Mouse (Mus musculus): ENCODE measurements at regions not wholly inside any gene's neighbourhood (a gene's known extent, or its start where the extent isn't known, plus 50 kb on each side); places are given as distances from the start of the nearest gene placed in this dataset.

- Histone ChIP-seq H3K9ac (ENCODE audit: low read length) (no peak overlapping the region), H3K9me3 (ENCODE audit: control insufficient read depth, low read length) (no peaks in the 10 kb centered on the region), H3K27ac (ENCODE audit: low read depth, low read length) (no peak overlapping the region), H3K4me1 (ENCODE audit: control insufficient read depth, insufficient read depth, low read length) (no peaks in the 10 kb centered on the region), H3K27me3 (ENCODE audit: control insufficient read depth, insufficient read depth, low read length) (no peaks in the 10 kb centered on the region), H3K4me2 (ENCODE audit: low read depth) (no peak overlapping the region), H3K36me3 (ENCODE audit: control insufficient read depth, insufficient read depth, low read length) (no peaks in the 10 kb centered on the region), H3K4me3 (ENCODE audit: low read depth, low read length) (no peak overlapping the region)
- 71% methylated on average over 5 of the region's 5 CpGs for WGBS
- peak; percentile 41; the same call in 1 of the 2 replicates for ATAC-seq (ENCODE audit: insufficient read depth, low FRiP score, low TSS enrichment)
- DNase-seq (ENCODE audit: low spot score), result no peak
Observed at GRCm38 (mm10) chr8:96174996-96175395, 286.6 kb upstream of the Got2 start.

GRCm38 (mm10) chr8:96164933-96165332, 276.6 kb upstream of the Got2 start:
- 95% methylated on average over 8 of the region's 8 CpGs for WGBS
- no peaks in the 10 kb centered on the region for H3K9me3 ChIP-seq (ENCODE audit: control insufficient read depth, low read length)
- H3K9ac ChIP-seq (ENCODE audit: low read length), result no peak overlapping the region
- H3K27me3 ChIP-seq (ENCODE audit: control insufficient read depth, insufficient read depth, low read length), result no peaks in the 10 kb centered on the region
- DNase-seq (ENCODE audit: low spot score) (no peak), ATAC-seq (ENCODE audit: insufficient read depth, low FRiP score, low TSS enrichment) (no peak)
- no peaks in the 10 kb centered on the region for H3K4me1 ChIP-seq (ENCODE audit: control insufficient read depth, insufficient read depth, low read length)
- H3K27ac ChIP-seq (ENCODE audit: low read depth, low read length), result no peak overlapping the region
- no peaks in the 10 kb centered on the region for H3K36me3 ChIP-seq (ENCODE audit: control insufficient read depth, insufficient read depth, low read length)
- H3K4me2 ChIP-seq (ENCODE audit: low read depth), result no peak overlapping the region
- no peak overlapping the region for H3K4me3 ChIP-seq (ENCODE audit: low read depth, low read length)

GRCm38 (mm10) chr8:96159899-96160298, 271.6 kb upstream of the Got2 start:
- Histone ChIP-seq H3K36me3 (ENCODE audit: control insufficient read depth, insufficient read depth, low read length) (no peaks in the 10 kb centered on the region), H3K27me3 (ENCODE audit: control insufficient read depth, insufficient read depth, low read length) (no peaks in the 10 kb centered on the region), H3K27ac (ENCODE audit: low read depth, low read length) (no peak overlapping the region), H3K4me1 (ENCODE audit: control insufficient read depth, insufficient read depth, low read length) (no peaks in the 10 kb centered on the region), H3K9ac (ENCODE audit: low read length) (no peak overlapping the region), H3K4me3 (ENCODE audit: low read depth, low read length) (no peak overlapping the region), H3K4me2 (ENCODE audit: low read depth) (no peak overlapping the region), H3K9me3 (ENCODE audit: control insufficient read depth, low read length) (no peaks in the 10 kb centered on the region)
- WGBS, result 35% methylated on average over 6 of the region's 6 CpGs
- DNase-seq (ENCODE audit: low spot score), result no peak
- peak; percentile 31; the same call in 1 of the 2 replicates for ATAC-seq (ENCODE audit: insufficient read depth, low FRiP score, low TSS enrichment)

- WGBS, result 42% methylated on average over 12 of the region's 12 CpGs
- H3K27ac ChIP-seq (ENCODE audit: low read depth, low read length), result no peak overlapping the region
- H3K9ac ChIP-seq (ENCODE audit: low read length), result no peak overlapping the region
- no peaks in the 10 kb centered on the region for H3K36me3 ChIP-seq (ENCODE audit: control insufficient read depth, insufficient read depth, low read length)
- peak; percentile 47 for DNase-seq (ENCODE audit: low spot score)
- no peak overlapping the region for H3K4me2 ChIP-seq (ENCODE audit: low read depth)
- H3K4me1 ChIP-seq (ENCODE audit: control insufficient read depth, insufficient read depth, low read length), result no peaks in the 10 kb centered on the region
- no peaks in the 10 kb centered on the region for H3K9me3 ChIP-seq (ENCODE audit: control insufficient read depth, low read length)
- no peaks in the 10 kb centered on the region for H3K27me3 ChIP-seq (ENCODE audit: control insufficient read depth, insufficient read depth, low read length)
- no peak overlapping the region for H3K4me3 ChIP-seq (ENCODE audit: low read depth, low read length)
- no peak for ATAC-seq (ENCODE audit: insufficient read depth, low FRiP score, low TSS enrichment)
Observed at GRCm38 (mm10) chr8:96152496-96153250, 264.3 kb upstream of the Got2 start.

GRCm38 (mm10) chr8:96152056-96152455, 263.7 kb upstream of the Got2 start:
- DNase-seq (ENCODE audit: low spot score) (no peak), ATAC-seq (ENCODE audit: insufficient read depth, low FRiP score, low TSS enrichment) (no peak)
- Histone ChIP-seq H3K9ac (ENCODE audit: low read length) (no peak overlapping the region), H3K9me3 (ENCODE audit: control insufficient read depth, low read length) (no peaks in the 10 kb centered on the region), H3K27me3 (ENCODE audit: control insufficient read depth, insufficient read depth, low read length) (no peaks in the 10 kb centered on the region), H3K4me2 (ENCODE audit: low read depth) (no peak overlapping the region), H3K36me3 (ENCODE audit: control insufficient read depth, insufficient read depth, low read length) (no peaks in the 10 kb centered on the region), H3K27ac (ENCODE audit: low read depth, low read length) (no peak overlapping the region), H3K4me1 (ENCODE audit: control insufficient read depth, insufficient read depth, low read length) (no peaks in the 10 kb centered on the region), H3K4me3 (ENCODE audit: low read depth, low read length) (no peak overlapping the region)
- 86% methylated on average over 10 of the region's 10 CpGs for WGBS

GRCm38 (mm10) chr8:96151065-96151472, 262.7 kb upstream of the Got2 start:
- no peaks in the 10 kb centered on the region for H3K4me1 ChIP-seq (ENCODE audit: control insufficient read depth, insufficient read depth, low read length)
- no peak overlapping the region for H3K4me2 ChIP-seq (ENCODE audit: low read depth)
- H3K9ac ChIP-seq (ENCODE audit: low read length), result no peak overlapping the region
- 84% methylated on average over 16 of the region's 16 CpGs for WGBS
- H3K36me3 ChIP-seq (ENCODE audit: control insufficient read depth, insufficient read depth, low read length), result no peaks in the 10 kb centered on the region
- no peaks in the 10 kb centered on the region for H3K27me3 ChIP-seq (ENCODE audit: control insufficient read depth, insufficient read depth, low read length)
- ATAC-seq (ENCODE audit: insufficient read depth, low FRiP score, low TSS enrichment), result no peak
- no peak overlapping the region for H3K27ac ChIP-seq (ENCODE audit: low read depth, low read length)
- H3K4me3 ChIP-seq (ENCODE audit: low read depth, low read length), result no peak overlapping the region
- no peaks in the 10 kb centered on the region for H3K9me3 ChIP-seq (ENCODE audit: control insufficient read depth, low read length)
- no peak for DNase-seq (ENCODE audit: low spot score)

- Histone ChIP-seq H3K36me3 (ENCODE audit: control insufficient read depth, insufficient read depth, low read length) (no peaks in the 10 kb centered on the region), H3K9ac (ENCODE audit: low read length) (no peak overlapping the region), H3K9me3 (ENCODE audit: control insufficient read depth, low read length) (no peaks in the 10 kb centered on the region), H3K27me3 (ENCODE audit: control insufficient read depth, insufficient read depth, low read length) (no peaks in the 10 kb centered on the region), H3K4me3 (ENCODE audit: low read depth, low read length) (no peak overlapping the region), H3K4me2 (ENCODE audit: low read depth) (no peak overlapping the region), H3K27ac (ENCODE audit: low read depth, low read length) (no peak overlapping the region), H3K4me1 (ENCODE audit: control insufficient read depth, insufficient read depth, low read length) (no peaks in the 10 kb centered on the region)
- 39% methylated on average over 5 of the region's 5 CpGs for WGBS
- no peak for DNase-seq (ENCODE audit: low spot score)
- peak; percentile 55 for ATAC-seq (ENCODE audit: insufficient read depth, low FRiP score, low TSS enrichment)
Observed at GRCm38 (mm10) chr8:96132183-96132582, 243.8 kb upstream of the Got2 start.

- Histone ChIP-seq H3K9me3 (ENCODE audit: control insufficient read depth, low read length) (no peaks in the 10 kb centered on the region), H3K36me3 (ENCODE audit: control insufficient read depth, insufficient read depth, low read length) (no peaks in the 10 kb centered on the region), H3K27ac (ENCODE audit: low read depth, low read length) (no peak overlapping the region), H3K4me1 (ENCODE audit: control insufficient read depth, insufficient read depth, low read length) (no peaks in the 10 kb centered on the region), H3K4me3 (ENCODE audit: low read depth, low read length) (no peak overlapping the region), H3K27me3 (ENCODE audit: control insufficient read depth, insufficient read depth, low read length) (no peaks in the 10 kb centered on the region), H3K9ac (ENCODE audit: low read length) (no peak overlapping the region), H3K4me2 (ENCODE audit: low read depth) (no peak overlapping the region)
- no peak; the same call in 1 of the 2 replicates for ATAC-seq (ENCODE audit: insufficient read depth, low FRiP score, low TSS enrichment)
- 74% methylated on average over 2 of the region's 2 CpGs for WGBS
- DNase-seq (ENCODE audit: low spot score), result no peak
Observed at GRCm38 (mm10) chr8:96128329-96128728, 240.0 kb upstream of the Got2 start.

- Histone ChIP-seq H3K4me2 (ENCODE audit: low read depth) (no peak overlapping the region), H3K4me1 (ENCODE audit: control insufficient read depth, insufficient read depth, low read length) (no peaks in the 10 kb centered on the region), H3K36me3 (ENCODE audit: control insufficient read depth, insufficient read depth, low read length) (no peaks in the 10 kb centered on the region), H3K9me3 (ENCODE audit: control insufficient read depth, low read length) (no peaks in the 10 kb centered on the region), H3K27me3 (ENCODE audit: control insufficient read depth, insufficient read depth, low read length) (no peaks in the 10 kb centered on the region), H3K4me3 (ENCODE audit: low read depth, low read length) (no peak overlapping the region), H3K27ac (ENCODE audit: low read depth, low read length) (no peak overlapping the region), H3K9ac (ENCODE audit: low read length) (no peak overlapping the region)
- ATAC-seq (ENCODE audit: insufficient read depth, low FRiP score, low TSS enrichment) (no peak), DNase-seq (ENCODE audit: low spot score) (no peak)
- 87% methylated on average over 5 of the region's 5 CpGs for WGBS
Observed at GRCm38 (mm10) chr8:96100817-96101216, 212.5 kb upstream of the Got2 start.

All from neural tube, embryonic 11.5 days (tissue).